Mouse (Mus musculus): ENCODE data around the gene Ubc. TPM values are rescaled to one million over a fixed set of nuclear protein-coding genes. Genes with fewer than 3 reads are reported as not detected.
"Not testable (repeated sequence)": the region's sequence is repeated elsewhere in the genome, so short reads cannot be mapped to it uniquely, and the experiment has no call there.

The Ubc gene
- polyA plus RNA-seq, 1 experiment from 2014 or later = 1,051 TPM

GRCm38 (mm10) chr5:125388358-125389092 lies 1.5 kb downstream of the Ubc start:
- Histone ChIP-seq H3K27ac (ENCODE audit: low read depth, low read length) (0 out of 2 replicates have a peak overlapping the region, but pooled peaks have one; percentile 91), H3K4me3 (ENCODE audit: low read length) (peak overlapping the region; percentile 87), H3K9ac (ENCODE audit: low read depth, low read length) (peak overlapping the region; percentile 95), H3K4me2 (replicated peaks; ENCODE audit: low read depth, low read length) (peak overlapping the region; percentile 97), H3K36me3 (ENCODE audit: control insufficient read depth, insufficient read depth, low read length) (peaks cover 29% of the 10 kb centered on the region), H3K4me1 (ENCODE audit: control insufficient read depth, insufficient read depth, low read length) (peaks cover 6% of the 10 kb centered on the region; the same call in 1 of the 2 replicates), H3K9me3 (ENCODE audit: control insufficient read depth, low read length) (no peaks in the 10 kb centered on the region), H3K27me3 (ENCODE audit: control insufficient read depth, insufficient read depth, low read length) (no peaks in the 10 kb centered on the region)
- ATAC-seq (ENCODE audit: low FRiP score, low TSS enrichment) = no peak
- WGBS = 26% methylated on average over 13 of the region's 13 CpGs

DNA sequence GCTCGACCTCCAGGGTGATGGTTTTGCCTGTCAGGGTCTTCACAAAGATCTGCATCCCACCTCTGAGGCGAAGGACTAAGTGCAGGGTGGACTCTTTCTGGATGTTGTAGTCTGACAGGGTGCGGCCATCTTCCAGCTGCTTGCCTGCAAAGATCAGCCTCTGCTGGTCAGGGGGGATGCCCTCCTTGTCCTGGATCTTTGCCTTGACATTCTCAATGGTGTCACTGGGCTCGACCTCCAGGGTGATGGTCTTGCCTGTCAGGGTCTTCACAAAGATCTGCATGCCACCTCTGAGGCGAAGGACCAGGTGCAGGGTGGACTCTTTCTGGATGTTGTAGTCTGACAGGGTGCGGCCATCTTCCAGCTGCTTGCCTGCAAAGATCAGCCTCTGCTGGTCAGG lies 2.7 kb downstream of the Ubc start:
- H3K9me3 ChIP-seq (ENCODE audit: control insufficient read depth, low read length); ATAC-seq (ENCODE audit: low FRiP score, low TSS enrichment); H3K4me1 ChIP-seq (ENCODE audit: control insufficient read depth, insufficient read depth, low read length); H3K27me3 ChIP-seq (ENCODE audit: control insufficient read depth, insufficient read depth, low read length); H3K4me3 ChIP-seq (ENCODE audit: low read length); H3K27ac ChIP-seq (ENCODE audit: low read depth, low read length); H3K4me2 ChIP-seq (replicated peaks; ENCODE audit: low read depth, low read length); H3K9ac ChIP-seq (ENCODE audit: low read depth, low read length): not testable (repeated sequence)
- peaks cover 32% of the 10 kb centered on the region for H3K36me3 ChIP-seq (ENCODE audit: control insufficient read depth, insufficient read depth, low read length)
- 88% methylated on average over 5 of the region's 6 CpGs for WGBS

GRCm38 (mm10) chr5:125385215-125385940 lies 4.6 kb downstream of the Ubc start:
- Histone ChIP-seq H3K9me3 (ENCODE audit: control insufficient read depth, low read length) (no peaks in the 10 kb centered on the region), H3K4me2 (replicated peaks; ENCODE audit: low read depth, low read length) (no peak overlapping the region), H3K27ac (ENCODE audit: low read depth, low read length) (no peak overlapping the region), H3K9ac (ENCODE audit: low read depth, low read length) (no peak overlapping the region), H3K36me3 (ENCODE audit: control insufficient read depth, insufficient read depth, low read length) (peaks cover 32% of the 10 kb centered on the region), H3K4me1 (ENCODE audit: control insufficient read depth, insufficient read depth, low read length) (peaks cover 3% of the 10 kb centered on the region; the same call in 1 of the 2 replicates), H3K27me3 (ENCODE audit: control insufficient read depth, insufficient read depth, low read length) (no peaks in the 10 kb centered on the region), H3K4me3 (ENCODE audit: low read length) (no peak overlapping the region)
- 83% methylated on average over 8 of the region's 8 CpGs for WGBS
- no peak for ATAC-seq (ENCODE audit: low FRiP score, low TSS enrichment)

- Histone ChIP-seq H3K36me3 (ENCODE audit: control insufficient read depth, insufficient read depth, low read length) (peaks cover 32% of the 10 kb centered on the region), H3K4me1 (ENCODE audit: control insufficient read depth, insufficient read depth, low read length) (peaks cover 3% of the 10 kb centered on the region; the same call in 1 of the 2 replicates), H3K4me3 (ENCODE audit: low read length) (no peak overlapping the region), H3K4me2 (replicated peaks; ENCODE audit: low read depth, low read length) (no peak overlapping the region), H3K9ac (ENCODE audit: low read depth, low read length) (no peak overlapping the region), H3K9me3 (ENCODE audit: control insufficient read depth, low read length) (no peaks in the 10 kb centered on the region), H3K27ac (ENCODE audit: low read depth, low read length) (no peak overlapping the region), H3K27me3 (ENCODE audit: control insufficient read depth, insufficient read depth, low read length) (no peaks in the 10 kb centered on the region)
- no peak for ATAC-seq (ENCODE audit: low FRiP score, low TSS enrichment)
- WGBS = 91% methylated on average over 2 of the region's 2 CpGs
Observed at GRCm38 (mm10) chr5:125384512-125385214, 5.3 kb downstream of the Ubc start.

DNA sequence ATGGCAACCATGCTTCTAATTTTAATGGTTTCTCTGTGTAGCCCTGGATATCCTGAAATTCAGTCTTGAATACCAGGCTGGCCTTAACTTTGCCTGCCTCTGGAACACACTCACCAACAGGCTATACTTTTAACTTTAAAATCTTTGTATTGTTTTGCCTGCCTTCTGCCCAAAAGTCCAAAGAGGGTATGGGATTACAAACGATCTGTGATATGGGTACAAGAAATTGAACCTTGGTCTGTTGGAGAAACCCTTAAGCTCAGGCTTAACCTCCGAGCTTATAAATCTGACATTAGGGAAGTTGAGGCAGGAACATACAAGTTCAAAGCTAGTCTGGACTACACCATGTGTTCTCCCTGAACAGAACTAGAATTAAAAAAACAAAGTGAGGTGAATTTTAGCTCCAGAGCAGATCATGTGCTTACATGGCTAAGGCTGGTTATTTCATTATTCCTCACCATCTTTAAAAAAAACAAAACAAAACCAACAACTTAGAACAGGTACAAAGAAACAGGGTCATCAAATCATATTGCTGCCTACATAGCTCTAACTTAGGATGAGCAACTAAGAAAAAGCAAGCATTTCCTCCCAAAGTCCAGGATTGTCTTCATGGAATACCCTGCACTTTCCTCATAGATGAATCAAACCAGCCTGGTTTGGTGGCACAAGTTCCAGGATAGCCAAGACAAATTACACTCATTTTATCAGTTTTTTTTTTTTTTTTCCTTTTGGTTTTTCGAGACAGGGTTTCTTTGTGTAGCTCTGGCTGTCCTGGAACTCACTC lies 6.2 kb downstream of the Ubc start:
- peaks cover 32% of the 10 kb centered on the region for H3K36me3 ChIP-seq (ENCODE audit: control insufficient read depth, insufficient read depth, low read length)
- H3K27me3 ChIP-seq (ENCODE audit: control insufficient read depth, insufficient read depth, low read length) = no peaks in the 10 kb centered on the region
- no peak overlapping the region for H3K27ac ChIP-seq (ENCODE audit: low read depth, low read length)
- ATAC-seq (ENCODE audit: low FRiP score, low TSS enrichment) = no peak
- H3K9me3 ChIP-seq (ENCODE audit: control insufficient read depth, low read length) = no peaks in the 10 kb centered on the region
- H3K9ac ChIP-seq (ENCODE audit: low read depth, low read length) = no peak overlapping the region
- no peak overlapping the region for H3K4me3 ChIP-seq (ENCODE audit: low read length)
- H3K4me1 ChIP-seq (ENCODE audit: control insufficient read depth, insufficient read depth, low read length) = peaks cover 3% of the 10 kb centered on the region; the same call in 1 of the 2 replicates
- no peak overlapping the region for H3K4me2 ChIP-seq (replicated peaks; ENCODE audit: low read depth, low read length)
- 74% methylated on average over 3 of the region's 3 CpGs for WGBS

GRCm38 (mm10) chr5:125382673-125383558 lies 7.1 kb downstream of the Ubc start:
- H3K4me2 ChIP-seq (replicated peaks; ENCODE audit: low read depth, low read length) = no peak overlapping the region
- 51% methylated on average over 6 of the region's 6 CpGs for WGBS
- H3K27me3 ChIP-seq (ENCODE audit: control insufficient read depth, insufficient read depth, low read length) = no peaks in the 10 kb centered on the region
- no peak overlapping the region for H3K4me3 ChIP-seq (ENCODE audit: low read length)
- H3K36me3 ChIP-seq (ENCODE audit: control insufficient read depth, insufficient read depth, low read length) = peaks cover 27% of the 10 kb centered on the region
- H3K27ac ChIP-seq (ENCODE audit: low read depth, low read length) = no peak overlapping the region
- no peaks in the 10 kb centered on the region for H3K9me3 ChIP-seq (ENCODE audit: control insufficient read depth, low read length)
- ATAC-seq (ENCODE audit: low FRiP score, low TSS enrichment) = peak; percentile 65
- H3K9ac ChIP-seq (ENCODE audit: low read depth, low read length) = no peak overlapping the region
- H3K4me1 ChIP-seq (ENCODE audit: control insufficient read depth, insufficient read depth, low read length) = no peaks in the 10 kb centered on the region

DNA sequence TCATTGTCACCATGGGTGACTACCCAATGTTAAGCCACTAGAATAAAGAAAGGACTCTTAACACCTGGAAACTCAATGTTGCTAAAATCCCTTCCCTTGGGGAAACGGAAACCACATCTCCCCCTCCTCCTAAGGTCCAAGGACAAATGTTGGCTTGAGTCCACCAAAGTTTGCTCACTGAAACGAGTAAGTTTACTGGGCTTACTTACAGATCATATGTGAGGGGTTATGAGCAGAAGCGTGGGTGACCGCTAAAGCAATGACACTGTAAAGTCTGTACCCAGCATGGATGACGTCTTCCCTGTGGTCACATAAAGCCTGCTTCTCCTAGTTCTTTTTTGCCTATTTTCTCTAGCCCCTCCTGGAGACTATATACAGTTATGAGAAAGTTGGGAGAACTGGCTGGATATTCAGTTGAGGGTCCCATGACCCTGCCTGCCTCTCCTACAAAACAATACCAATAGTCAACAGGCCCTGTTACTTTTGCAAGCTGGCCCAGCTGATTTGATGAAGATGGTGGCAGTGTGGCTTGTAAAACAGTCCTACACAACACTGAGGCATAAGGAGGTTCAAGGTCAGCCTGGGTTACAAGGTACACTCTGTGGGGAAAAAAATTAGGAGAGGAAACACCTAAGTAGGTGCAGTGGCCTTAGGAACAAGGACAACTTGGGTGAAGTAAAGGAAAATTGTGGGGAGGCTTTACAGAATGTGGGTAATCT lies 7.9 kb downstream of the Ubc start:
- Histone ChIP-seq H3K9ac (ENCODE audit: low read depth, low read length) (no peak overlapping the region), H3K4me3 (ENCODE audit: low read length) (no peak overlapping the region), H3K4me2 (replicated peaks; ENCODE audit: low read depth, low read length) (no peak overlapping the region), H3K27ac (ENCODE audit: low read depth, low read length) (no peak overlapping the region), H3K36me3 (ENCODE audit: control insufficient read depth, insufficient read depth, low read length) (peaks cover 27% of the 10 kb centered on the region), H3K9me3 (ENCODE audit: control insufficient read depth, low read length) (no peaks in the 10 kb centered on the region), H3K27me3 (ENCODE audit: control insufficient read depth, insufficient read depth, low read length) (no peaks in the 10 kb centered on the region), H3K4me1 (ENCODE audit: control insufficient read depth, insufficient read depth, low read length) (no peaks in the 10 kb centered on the region)
- 79% methylated on average over 5 of the region's 5 CpGs for WGBS
- ATAC-seq (ENCODE audit: low FRiP score, low TSS enrichment) = no peak

All from kidney, embryonic 14.5 days (tissue).